Mouse (Mus musculus): Measurements from ENCODE around the gene Repin1. TPM values are rescaled to one million over a fixed set of nuclear protein-coding genes. Genes with fewer than 3 reads are reported as not detected.
A peak's percentile ranks its signal among the peaks of the same experiment; 100 is the strongest.

Gene Repin1
- polyA plus RNA-seq, 1 experiment from 2014 or later, result 23.4 TPM

- no peak overlapping the region for H3K9ac ChIP-seq
- peak overlapping the region; percentile 67 for H3K27ac ChIP-seq
- WGBS, result 69% methylated on average over 4 of the region's 4 CpGs
Measured at GRCm38 (mm10) chr6:48565693-48566310, 27.9 kb upstream of the Repin1 start.

GRCm38 (mm10) chr6:48566312-48566711, 27.4 kb upstream of the Repin1 start:
- peak; percentile 54; the same call in 1 of the 2 replicates for ATAC-seq (replicated peaks; ENCODE audit: insufficient number of reproducible peaks, insufficient read depth, low FRiP score, low read depth)
- H3K27me3 ChIP-seq, result no peaks in the 10 kb centered on the region
- 19% methylated on average over 5 of the region's 5 CpGs for WGBS
- no peak overlapping the region for H3K9ac ChIP-seq
- H3K36me3 ChIP-seq, result peaks cover 5% of the 10 kb centered on the region
- no peaks in the 10 kb centered on the region for H3K9me3 ChIP-seq (replicated peaks)
- H3K4me3 ChIP-seq, result no peak overlapping the region
- H3K4me2 ChIP-seq, result no peak overlapping the region
- peak overlapping the region; percentile 67 for H3K27ac ChIP-seq
- peaks cover 41% of the 10 kb centered on the region for H3K4me1 ChIP-seq (replicated peaks)

More at GRCm38 (mm10) chr6:48565693-48566310, 27.9 kb upstream of the Repin1 start:
- Histone ChIP-seq H3K9me3 (replicated peaks) (no peaks in the 10 kb centered on the region), H3K4me1 (replicated peaks) (peaks cover 41% of the 10 kb centered on the region), H3K36me3 (peaks cover 5% of the 10 kb centered on the region), H3K4me2 (no peak overlapping the region), H3K4me3 (no peak overlapping the region), H3K27me3 (no peaks in the 10 kb centered on the region)
- ATAC-seq (replicated peaks; ENCODE audit: insufficient number of reproducible peaks, insufficient read depth, low FRiP score, low read depth), result no peak

GRCm38 (mm10) chr6:48568036-48568984, 25.4 kb upstream of the Repin1 start:
- Histone ChIP-seq H3K27ac (peak overlapping the region; percentile 81), H3K4me3 (peak overlapping the region; percentile 23), H3K4me2 (peak overlapping the region; percentile 54), H3K9me3 (replicated peaks) (no peaks in the 10 kb centered on the region), H3K9ac (no peak overlapping the region; the same call in 1 of the 2 replicates), H3K27me3 (no peaks in the 10 kb centered on the region), H3K36me3 (peaks cover 5% of the 10 kb centered on the region), H3K4me1 (replicated peaks) (peaks cover 55% of the 10 kb centered on the region)
- 35% methylated on average over 21 of the region's 21 CpGs for WGBS
- ATAC-seq (replicated peaks; ENCODE audit: insufficient number of reproducible peaks, insufficient read depth, low FRiP score, low read depth), result peak; percentile 69

GRCm38 (mm10) chr6:48569065-48569807, 24.4 kb upstream of the Repin1 start:
- H3K36me3 ChIP-seq, result peaks cover 5% of the 10 kb centered on the region
- no peaks in the 10 kb centered on the region for H3K9me3 ChIP-seq (replicated peaks)
- no peak for ATAC-seq (replicated peaks; ENCODE audit: insufficient number of reproducible peaks, insufficient read depth, low FRiP score, low read depth)
- peak overlapping the region; percentile 23 for H3K4me3 ChIP-seq
- H3K4me2 ChIP-seq, result peak overlapping the region; percentile 54
- H3K27me3 ChIP-seq, result no peaks in the 10 kb centered on the region
- H3K4me1 ChIP-seq (replicated peaks), result peaks cover 60% of the 10 kb centered on the region
- 34% methylated on average over 8 of the region's 8 CpGs for WGBS
- no peak overlapping the region for H3K9ac ChIP-seq
- H3K27ac ChIP-seq, result peak overlapping the region; percentile 81

- Histone ChIP-seq H3K4me1 (replicated peaks) (peaks cover 45% of the 10 kb centered on the region), H3K27me3 (no peaks in the 10 kb centered on the region), H3K36me3 (no peaks in the 10 kb centered on the region), H3K9me3 (replicated peaks) (no peaks in the 10 kb centered on the region), H3K9ac (no peak overlapping the region), H3K4me3 (peak overlapping the region; percentile 16), H3K27ac (peak overlapping the region; percentile 71), H3K4me2 (peak overlapping the region; percentile 31)
- 90% methylated on average over 5 of the region's 5 CpGs for WGBS
- no peak for ATAC-seq (replicated peaks; ENCODE audit: insufficient number of reproducible peaks, insufficient read depth, low FRiP score, low read depth)
Measured at GRCm38 (mm10) chr6:48572014-48572413, 21.7 kb upstream of the Repin1 start.

- Histone ChIP-seq H3K27me3 (no peaks in the 10 kb centered on the region), H3K4me1 (replicated peaks) (peaks cover 42% of the 10 kb centered on the region), H3K36me3 (no peaks in the 10 kb centered on the region), H3K4me2 (peak within 1 kb of the TSS; percentile 31), H3K4me3 (peak within 1 kb of the TSS; percentile 16), H3K9me3 (replicated peaks) (no peaks in the 10 kb centered on the region), H3K9ac (no peak within 1 kb of the TSS), H3K27ac (peak within 1 kb of the TSS; percentile 71)
- peak; percentile 41; the same call in 1 of the 2 replicates for ATAC-seq (replicated peaks; ENCODE audit: insufficient number of reproducible peaks, insufficient read depth, low FRiP score, low read depth)
- WGBS, result 34% methylated on average over 6 of the region's 6 CpGs
Measured at GRCm38 (mm10) chr6:48572572-48573061, 21.1 kb upstream of the Repin1 start, which contains the start of gene Rarres2. TSS of gene Rarres2 (minus strand) at chr6:48572789.

- H3K27ac ChIP-seq, result peak overlapping the region; percentile 71
- no peaks in the 10 kb centered on the region for H3K9me3 ChIP-seq (replicated peaks)
- WGBS, result 33% methylated on average over 10 of the region's 10 CpGs
- peaks cover 36% of the 10 kb centered on the region for H3K4me1 ChIP-seq (replicated peaks)
- no peaks in the 10 kb centered on the region for H3K27me3 ChIP-seq
- H3K36me3 ChIP-seq, result no peaks in the 10 kb centered on the region
- no peak overlapping the region for H3K9ac ChIP-seq
- no peak for ATAC-seq (replicated peaks; ENCODE audit: insufficient number of reproducible peaks, insufficient read depth, low FRiP score, low read depth)
- H3K4me2 ChIP-seq, result no peak overlapping the region
- no peak overlapping the region for H3K4me3 ChIP-seq
Measured at GRCm38 (mm10) chr6:48573280-48573679, 20.4 kb upstream of the Repin1 start.

GRCm38 (mm10) chr6:48573981-48574380, 19.7 kb upstream of the Repin1 start:
- Histone ChIP-seq H3K27me3 (no peaks in the 10 kb centered on the region), H3K36me3 (no peaks in the 10 kb centered on the region), H3K4me2 (no peak overlapping the region), H3K4me3 (no peak overlapping the region), H3K27ac (peak overlapping the region; percentile 53), H3K9me3 (replicated peaks) (no peaks in the 10 kb centered on the region), H3K9ac (no peak overlapping the region), H3K4me1 (replicated peaks) (peaks cover 29% of the 10 kb centered on the region)
- 54% methylated on average over 3 of the region's 3 CpGs for WGBS
- no peak for ATAC-seq (replicated peaks; ENCODE audit: insufficient number of reproducible peaks, insufficient read depth, low FRiP score, low read depth)

- Histone ChIP-seq H3K4me1 (replicated peaks) (peaks cover 28% of the 10 kb centered on the region), H3K4me3 (no peak overlapping the region), H3K27ac (peak overlapping the region; percentile 81), H3K9ac (no peak overlapping the region), H3K36me3 (no peaks in the 10 kb centered on the region), H3K27me3 (no peaks in the 10 kb centered on the region), H3K4me2 (no peak overlapping the region), H3K9me3 (replicated peaks) (no peaks in the 10 kb centered on the region)
- ATAC-seq (replicated peaks; ENCODE audit: insufficient number of reproducible peaks, insufficient read depth, low FRiP score, low read depth), result no peak
- 50% methylated on average over 5 of the region's 5 CpGs for WGBS
Measured at GRCm38 (mm10) chr6:48578736-48579135, 14.9 kb upstream of the Repin1 start.

- peak overlapping the region; percentile 45 for H3K4me2 ChIP-seq
- H3K4me3 ChIP-seq, result no peak overlapping the region
- no peaks in the 10 kb centered on the region for H3K36me3 ChIP-seq
- WGBS, result 6% methylated on average over 5 of the region's 5 CpGs
- no peaks in the 10 kb centered on the region for H3K9me3 ChIP-seq (replicated peaks)
- H3K9ac ChIP-seq, result no peak overlapping the region
- peak overlapping the region; percentile 81 for H3K27ac ChIP-seq
- no peaks in the 10 kb centered on the region for H3K27me3 ChIP-seq
- 0 out of 2 replicates have a peak, but pooled peaks have one; percentile 48 for ATAC-seq (replicated peaks; ENCODE audit: insufficient number of reproducible peaks, insufficient read depth, low FRiP score, low read depth)
- H3K4me1 ChIP-seq (replicated peaks), result peaks cover 24% of the 10 kb centered on the region
Measured at GRCm38 (mm10) chr6:48579215-48579648, 14.5 kb upstream of the Repin1 start.
